Mouse (Mus musculus) lung, adult 18-20 months (tissue): Measurements from ENCODE around the gene Ppp1r10.

Source experiments
- DNase-seq, 2 experiments: peaks; one replicate each; pipeline ENCODE4 v3.0.0; 2022; ENCODE audit warnings: mixed read lengths in 2 of 2

Ppp1r10 gene

GRCm38 (mm10) chr17:35916297-35917142, at the start of gene Ppp1r10, which contains the start of gene Mrps18b:
Gene Ppp1r10 (plus strand): TSS chr17:35916434.
Gene Mrps18b (minus strand): TSS chr17:35916389.
- peak; percentile 100 for DNase-seq

- DNase-seq, result peak; percentile 66 to 71
Observed at GRCm38 (mm10) chr17:35866911-35867890, 49.0 kb upstream of the Ppp1r10 start.

- peak; percentile 56 to 60 for DNase-seq
Observed at GRCm38 (mm10) chr17:35868165-35868820, 47.9 kb upstream of the Ppp1r10 start.

GRCm38 (mm10) chr17:35868961-35869345, 47.3 kb upstream of the Ppp1r10 start:
- no peak for DNase-seq

GRCm38 (mm10) chr17:35869346-35870067, 46.7 kb upstream of the Ppp1r10 start:
- peak; percentile 65 to 67 for DNase-seq

DNA sequence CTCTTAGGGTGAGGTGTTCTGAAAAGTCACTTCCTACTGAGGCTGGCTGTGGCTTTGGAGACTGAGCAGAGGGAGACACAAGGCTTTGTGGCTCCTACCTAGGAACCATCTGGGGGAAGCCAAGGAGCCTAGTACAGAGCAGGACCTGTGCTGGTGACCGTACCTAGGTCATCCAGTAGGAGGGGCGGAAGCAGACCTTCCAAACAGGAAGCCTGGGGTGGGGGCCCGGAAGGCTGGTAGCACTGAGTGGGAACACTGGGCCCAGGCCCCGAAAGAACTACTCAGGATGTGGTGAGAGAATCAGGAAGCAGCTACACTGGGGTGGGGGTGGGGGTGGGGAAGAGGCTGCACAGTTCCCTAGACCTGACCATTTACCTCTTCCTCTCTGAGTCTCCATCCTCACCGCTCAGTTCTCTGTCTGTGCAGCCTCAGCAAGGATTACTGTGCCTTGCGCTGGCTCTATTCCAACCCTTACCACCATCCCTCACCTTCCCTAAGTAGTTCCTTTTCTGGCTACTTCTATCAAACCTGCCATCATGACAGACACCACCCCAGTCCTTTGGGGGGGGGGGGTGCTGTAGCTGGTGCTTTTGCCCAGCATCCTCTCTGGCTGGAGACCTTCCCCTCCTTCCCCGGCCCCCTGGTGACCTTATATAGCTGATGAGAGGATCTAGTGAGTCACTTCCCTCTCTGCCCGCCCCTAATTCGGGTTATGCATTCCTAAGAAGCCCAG, 45.9 kb upstream of the Ppp1r10 start:
- DNase-seq, result peak; percentile 86 to 88

DNA sequence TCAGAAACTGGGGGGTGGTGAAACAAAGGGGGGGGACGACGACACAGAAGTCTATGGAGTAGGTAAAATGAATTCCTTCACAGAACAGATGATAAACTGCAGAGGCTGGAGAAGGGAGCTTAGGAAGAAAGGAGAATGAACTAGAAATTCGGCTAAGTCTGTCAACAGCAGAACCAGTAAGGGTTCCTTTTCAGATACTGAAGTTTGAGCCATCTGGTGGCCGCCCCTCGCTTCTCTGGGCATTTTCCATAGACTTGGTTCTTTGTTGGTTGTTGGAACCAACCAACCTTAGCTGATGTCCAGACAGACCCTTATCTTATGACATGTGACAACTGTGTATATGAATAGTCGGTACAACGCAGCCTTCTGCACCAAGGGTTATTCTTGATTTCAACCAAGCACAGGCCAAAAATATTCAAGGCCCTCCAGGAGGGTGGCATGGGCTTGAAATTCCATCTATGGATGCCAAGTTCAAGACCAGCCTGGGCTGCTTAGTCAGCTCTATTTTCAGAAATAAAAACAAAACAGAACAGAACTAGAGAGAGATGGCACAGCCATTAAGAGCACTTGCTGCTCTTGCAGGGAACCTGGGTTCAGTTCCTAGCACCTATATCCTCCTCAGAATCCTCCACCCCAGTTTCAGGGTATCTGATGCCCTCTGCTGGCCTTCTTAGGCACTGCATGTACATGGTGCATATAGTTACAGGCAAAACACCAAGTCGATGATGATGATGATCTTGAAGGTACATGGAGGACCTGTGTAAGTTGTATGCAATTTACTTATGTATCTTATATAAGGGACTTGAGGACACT, 45.1 kb upstream of the Ppp1r10 start:
- no peak for DNase-seq

GRCm38 (mm10) chr17:35873774-35874519, 42.3 kb upstream of the Ppp1r10 start:
- peak; percentile 83 to 88 for DNase-seq

DNA sequence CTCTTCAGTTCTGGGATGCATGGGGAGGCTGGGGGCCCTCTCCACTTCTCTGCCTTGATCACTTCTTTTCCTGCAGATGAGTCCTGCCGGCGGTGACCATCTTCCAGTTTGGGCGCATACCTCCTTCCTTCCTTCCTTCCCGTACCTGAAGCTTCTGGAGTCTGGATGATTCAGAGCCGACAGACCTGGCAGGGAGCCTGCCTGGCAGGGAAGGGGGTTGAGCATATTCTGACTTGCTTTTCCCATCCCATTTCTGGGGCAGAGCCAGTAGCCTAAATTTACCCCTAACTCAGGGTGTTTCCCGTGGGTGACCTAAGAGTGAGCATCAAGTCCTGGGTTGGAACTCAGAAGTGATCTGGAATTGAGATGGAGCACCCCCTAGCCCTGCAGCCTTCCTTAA, 41.5 kb upstream of the Ppp1r10 start:
- DNase-seq, result no peak

GRCm38 (mm10) chr17:35879245-35880057, 36.8 kb upstream of the Ppp1r10 start, which contains the start of gene Dhx16:
Gene Dhx16 (plus strand): TSS chr17:35879819.
- peak; percentile 95 to 96 for DNase-seq

GRCm38 (mm10) chr17:35882924-35883323, 33.3 kb upstream of the Ppp1r10 start:
- no peak for DNase-seq

DNA sequence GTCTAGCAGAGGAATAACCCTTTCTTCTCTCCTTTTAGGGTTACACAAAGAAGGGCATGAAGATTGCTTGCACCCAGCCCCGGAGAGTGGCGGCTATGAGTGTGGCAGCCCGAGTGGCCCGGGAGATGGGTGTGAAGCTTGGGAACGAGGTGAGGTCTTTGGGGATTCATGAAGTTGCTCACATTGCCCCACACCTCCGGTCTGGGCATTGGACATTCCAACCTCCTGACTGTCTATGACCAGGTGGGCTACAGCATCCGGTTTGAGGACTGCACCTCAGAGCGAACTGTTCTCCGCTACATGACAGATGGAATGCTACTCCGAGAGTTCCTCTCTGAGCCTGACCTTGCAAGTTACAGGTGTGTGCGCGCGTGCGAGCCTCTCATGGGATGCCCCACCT, 32.5 kb upstream of the Ppp1r10 start:
- no peak for DNase-seq

- DNase-seq, result no peak
Observed at GRCm38 (mm10) chr17:35887725-35888124, 28.5 kb upstream of the Ppp1r10 start.

- peak; percentile 88 to 92 for DNase-seq
Observed at GRCm38 (mm10) chr17:35896781-35897643, 19.2 kb upstream of the Ppp1r10 start, which contains the start of gene 2310061I04Rik. Gene 2310061I04Rik (minus strand): TSS chr17:35897431.

DNA sequence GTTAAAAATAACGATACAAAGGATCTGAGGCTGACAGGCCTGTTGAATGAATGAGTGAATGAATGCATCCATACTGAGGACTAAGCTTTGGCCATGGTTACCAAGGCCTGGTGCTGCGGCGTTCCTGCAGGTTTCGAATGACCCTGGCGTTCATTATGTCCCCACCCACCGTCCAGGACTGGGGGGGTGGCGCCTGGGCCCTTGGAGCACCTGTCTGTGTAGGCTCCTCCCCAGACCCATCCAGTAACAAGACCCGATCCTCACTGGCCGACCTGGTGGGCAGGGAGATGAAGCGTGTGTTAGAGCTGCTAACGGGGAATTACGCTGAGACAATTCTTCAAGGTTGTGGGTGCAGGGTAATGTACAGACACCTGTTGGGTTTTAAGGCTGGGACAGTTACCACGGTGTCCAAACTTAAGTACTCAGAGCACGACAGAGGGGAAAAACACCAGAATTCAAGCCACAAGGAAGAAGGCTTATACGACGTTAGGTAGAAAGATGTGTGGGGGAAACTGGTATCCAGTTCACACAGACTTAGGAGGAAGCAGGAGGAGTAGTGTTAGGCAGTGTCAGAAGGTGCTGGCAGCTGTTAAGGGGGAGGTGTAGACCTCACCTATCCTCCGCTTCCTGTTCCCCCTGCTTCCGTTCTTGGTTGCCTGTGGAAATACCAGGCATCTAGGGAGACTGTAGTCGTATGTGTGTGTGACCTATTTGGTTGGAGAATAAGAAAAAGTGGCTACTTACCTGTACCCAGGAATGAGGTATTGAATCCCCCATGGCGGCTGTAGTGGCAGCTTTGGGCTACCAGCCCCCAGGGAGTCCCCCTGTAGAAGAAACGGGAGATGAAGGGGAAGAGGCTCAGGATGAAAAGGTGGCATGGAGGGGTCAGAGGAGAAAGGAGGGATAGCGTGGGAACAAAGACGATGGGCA, 18.3 kb upstream of the Ppp1r10 start:
- no peak for DNase-seq

GRCm38 (mm10) chr17:35900636-35901035, 15.6 kb upstream of the Ppp1r10 start:
- DNase-seq, result no peak
